Mouse (Mus musculus) brown adipose tissue, adult 24 weeks (tissue): ENCODE data around the gene Pced1b. TPM values are rescaled to one million over a fixed set of nuclear protein-coding genes. Genes with fewer than 3 reads are reported as not detected.

Experiments used
- H3K27ac ChIP-seq: fragments of 200-500 bp; replicated peaks from 2 replicates; pipeline ENCODE4 v1.5.1; 2012; ENCODE audit warnings: low read depth, mild to moderate bottlenecking, low read length
- H3K4me1 ChIP-seq: fragments of 200-500 bp; 2 replicates; pipeline ENCODE4 v1.6.1; 2012; ENCODE audit warnings: low read length, mixed read lengths; ENCODE audit not compliant: control insufficient read depth, insufficient read depth, insufficient read length
- H3K4me3 ChIP-seq: fragments of 200-500 bp; 2 replicates; pipeline ENCODE4 v1.5.1; 2012; ENCODE audit warnings: low read depth, mild to moderate bottlenecking, low read length, moderate library complexity; ENCODE audit not compliant: insufficient read depth
- polyA plus RNA-seq: library from polyadenylated mRNA; stranded (reverse); fragments of >200 nt; gene quantifications from 2 replicates; pipeline ENCODE4 v1.2.4, GENCODE M21; 2012; ENCODE audit not compliant: missing spikeins, insufficient read depth, insufficient read length

Pced1b gene
- polyA plus RNA-seq, 1 experiment: 1.9 TPM

DNA sequence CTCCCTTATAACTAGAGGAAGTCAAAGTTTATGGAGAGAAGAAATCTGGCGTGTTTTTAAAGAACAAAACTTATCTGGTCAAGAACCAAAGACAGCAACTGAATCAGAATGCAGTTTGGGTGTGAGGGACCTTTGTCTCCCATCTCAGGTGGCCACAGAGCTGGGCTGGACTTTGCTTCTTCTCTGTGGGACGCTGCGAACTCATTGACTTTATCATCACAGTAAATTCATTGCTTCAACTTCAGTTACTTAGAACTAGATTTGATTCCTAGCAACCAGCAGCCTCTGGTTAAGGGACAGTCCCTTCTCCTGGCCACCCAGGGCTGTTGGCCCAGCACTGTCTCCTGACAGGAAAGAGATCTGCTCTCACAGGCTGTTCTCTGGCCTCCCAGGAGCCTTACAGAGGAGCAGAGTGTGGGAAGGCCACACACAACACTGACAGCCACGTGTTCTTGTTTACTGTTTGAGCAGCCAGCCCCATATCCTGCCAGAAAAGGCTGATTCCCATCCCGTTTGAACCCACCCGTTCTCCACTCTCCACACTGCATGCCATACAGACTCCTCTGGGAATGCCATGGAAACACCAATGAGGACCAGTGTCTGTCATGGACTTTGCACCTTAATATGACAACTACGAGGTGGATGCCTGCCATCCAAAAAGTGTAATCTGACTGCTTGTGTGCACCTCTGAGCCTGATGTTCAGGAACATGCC, 25.2 kb downstream of the Pced1b start:
- Histone ChIP-seq H3K27ac (no peak overlapping the region), H3K4me3 (no peak overlapping the region), H3K4me1 (peaks cover 8% of the 10 kb centered on the region)

DNA sequence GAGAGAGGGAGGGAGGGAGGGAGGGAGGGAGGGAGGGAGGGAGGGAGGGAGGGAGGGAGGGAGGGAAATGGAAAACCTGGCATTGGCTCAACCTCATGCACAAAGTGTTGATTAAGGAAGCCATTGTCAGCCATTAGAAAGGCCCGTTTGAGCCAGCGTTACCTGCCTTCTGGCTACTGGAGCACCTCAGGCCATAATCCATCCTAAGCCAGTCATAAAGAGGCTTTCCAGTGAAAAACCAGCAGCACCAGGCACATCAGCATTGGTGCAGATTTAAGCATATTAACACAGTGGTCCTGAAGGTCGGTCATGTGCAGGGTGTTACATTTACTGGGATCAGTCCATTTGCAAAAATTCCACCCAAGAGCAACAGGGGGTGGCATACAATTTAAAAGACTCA, 25.9 kb downstream of the Pced1b start:
- H3K4me3 ChIP-seq: no peak overlapping the region
- H3K4me1 ChIP-seq: peaks cover 8% of the 10 kb centered on the region
- no peak overlapping the region for H3K27ac ChIP-seq

DNA sequence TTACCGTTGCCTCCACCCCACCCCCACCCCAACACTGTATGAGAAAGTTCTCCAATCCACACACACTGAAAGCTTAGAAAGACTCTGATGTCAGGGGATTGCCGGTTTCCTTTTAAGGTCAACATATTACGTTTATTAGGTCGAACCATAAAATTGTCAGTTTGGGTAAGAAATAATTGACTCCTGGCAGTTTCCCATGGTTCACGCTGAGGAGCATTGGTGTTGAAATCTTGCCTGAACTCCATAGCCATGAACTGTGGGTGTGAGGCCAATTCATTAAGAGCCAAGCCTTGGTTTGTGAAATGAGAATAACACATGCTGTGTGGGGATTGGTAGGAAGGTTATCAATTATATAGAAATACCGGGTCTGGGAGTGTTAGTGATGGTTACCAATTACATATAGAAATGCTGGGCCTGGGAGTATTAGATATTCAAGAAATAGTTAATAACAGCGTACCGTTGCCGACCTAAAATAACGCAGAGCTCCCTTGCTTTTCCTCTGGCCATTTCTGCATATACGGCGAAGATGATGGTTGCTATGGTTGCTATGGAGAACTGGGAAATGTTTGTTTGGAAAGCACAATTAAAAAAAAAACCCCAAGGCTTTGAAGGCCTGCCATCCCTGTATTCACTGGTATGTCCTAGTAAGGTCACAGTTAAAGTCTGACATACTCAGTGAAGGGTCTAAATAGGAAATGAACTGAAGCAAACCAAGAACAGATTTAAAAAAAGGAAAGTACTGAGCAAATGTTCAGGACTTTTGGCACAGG, 28.9 kb downstream of the Pced1b start:
- Histone ChIP-seq H3K4me1 (peaks cover 8% of the 10 kb centered on the region), H3K4me3 (no peak overlapping the region), H3K27ac (no peak overlapping the region)

DNA sequence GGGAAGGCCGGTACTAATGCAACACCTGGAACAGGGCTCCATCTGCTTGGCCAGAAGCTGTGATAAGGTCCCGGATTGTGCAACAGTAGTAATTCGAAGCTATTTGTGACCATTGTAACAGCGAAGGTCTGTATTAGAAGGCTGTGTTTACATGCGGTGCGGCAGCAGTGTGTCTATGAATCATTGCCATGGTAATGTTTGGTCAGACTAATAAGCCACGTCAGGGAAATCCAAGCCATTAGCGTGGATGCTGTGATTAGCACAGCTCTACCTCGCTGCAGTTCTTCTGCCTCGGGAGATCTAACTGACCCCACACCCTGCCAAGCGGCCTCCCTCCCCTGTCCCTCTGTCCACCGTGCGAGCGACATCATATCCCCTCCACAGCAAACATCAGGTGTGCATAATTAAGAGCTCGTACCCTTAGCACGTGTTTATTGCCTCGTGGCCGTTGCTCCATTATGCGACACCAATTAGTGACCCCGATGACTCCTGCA, 29.8 kb downstream of the Pced1b start:
- peaks cover 8% of the 10 kb centered on the region for H3K4me1 ChIP-seq

DNA sequence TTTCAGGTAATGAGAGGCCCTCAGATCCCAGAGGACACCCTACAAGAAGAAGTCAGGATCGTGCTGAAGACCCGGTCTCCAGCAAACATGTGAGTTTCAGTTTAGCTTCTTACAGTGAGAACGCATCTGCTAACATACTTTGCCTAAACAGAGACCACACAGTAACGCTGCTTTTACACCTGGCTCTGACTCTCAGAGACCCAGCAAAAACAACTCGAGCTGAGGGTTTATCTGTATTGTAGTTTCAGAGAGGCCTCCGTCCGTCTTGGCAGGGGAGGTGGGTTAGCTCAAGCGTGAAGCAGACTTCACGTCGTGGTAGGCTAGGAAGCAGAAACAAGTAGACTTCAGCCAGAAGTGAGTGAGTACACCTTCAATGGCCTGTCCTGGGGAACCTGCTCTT, 30.4 kb downstream of the Pced1b start:
- H3K4me3 ChIP-seq: no peak overlapping the region
- no peak overlapping the region for H3K27ac ChIP-seq
- H3K4me1 ChIP-seq: peaks cover 8% of the 10 kb centered on the region

More for the DNA sequence above, 29.8 kb downstream of the Pced1b start:
- Histone ChIP-seq H3K4me3 (no peak overlapping the region), H3K27ac (no peak overlapping the region)

DNA sequence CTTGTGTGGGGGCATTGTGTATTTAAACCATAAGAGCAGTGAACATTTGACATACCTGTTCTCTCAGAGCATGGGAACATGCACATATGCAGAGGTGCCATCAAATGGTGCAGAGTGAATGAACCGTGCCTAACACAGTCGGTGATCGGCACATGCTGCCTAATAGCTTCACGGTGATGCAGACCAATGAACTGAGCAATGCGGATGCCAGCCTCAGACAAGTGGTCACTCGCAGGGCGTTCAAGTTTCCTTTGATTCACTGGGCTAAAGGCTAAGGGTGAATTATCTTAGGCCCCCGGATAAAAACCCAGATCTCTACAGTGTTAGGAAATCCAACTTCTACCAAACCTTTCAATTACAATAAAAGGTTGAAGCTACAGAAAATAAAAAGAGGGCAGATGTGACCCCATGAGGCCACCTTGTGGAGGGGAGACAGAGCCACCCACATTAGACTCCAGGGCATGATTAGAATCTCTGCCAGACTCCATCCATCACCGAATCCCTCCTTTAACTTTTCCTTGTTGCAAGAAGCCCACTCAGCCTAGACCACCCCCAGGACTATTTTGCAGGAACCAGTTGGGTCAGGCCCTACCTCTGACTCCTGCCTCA, 31.5 kb downstream of the Pced1b start:
- Histone ChIP-seq H3K4me1 (peaks cover 5% of the 10 kb centered on the region), H3K4me3 (no peak overlapping the region), H3K27ac (no peak overlapping the region)

DNA sequence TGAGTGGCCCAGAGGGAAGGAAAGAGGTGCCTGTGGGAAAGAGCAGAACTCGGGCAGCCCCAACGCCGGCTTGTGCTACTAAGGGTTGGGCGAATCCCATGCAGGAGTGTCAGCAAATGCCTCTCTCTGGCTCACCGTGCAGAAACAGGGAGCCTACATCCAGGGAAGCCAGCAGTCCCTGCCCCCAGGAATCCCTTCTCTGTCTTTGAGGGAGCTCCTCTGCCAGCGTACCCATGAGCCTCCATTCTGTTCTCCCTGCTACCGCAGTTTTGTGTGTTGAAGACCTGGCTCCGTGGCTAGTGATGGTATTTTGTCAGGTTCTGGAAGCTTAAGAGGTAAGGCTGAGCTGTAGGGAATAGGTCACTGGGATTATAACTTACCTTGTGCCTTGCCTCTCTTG, 33.2 kb downstream of the Pced1b start:
- no peak overlapping the region for H3K27ac ChIP-seq
- H3K4me3 ChIP-seq: no peak overlapping the region
- H3K4me1 ChIP-seq: peaks cover 5% of the 10 kb centered on the region

DNA sequence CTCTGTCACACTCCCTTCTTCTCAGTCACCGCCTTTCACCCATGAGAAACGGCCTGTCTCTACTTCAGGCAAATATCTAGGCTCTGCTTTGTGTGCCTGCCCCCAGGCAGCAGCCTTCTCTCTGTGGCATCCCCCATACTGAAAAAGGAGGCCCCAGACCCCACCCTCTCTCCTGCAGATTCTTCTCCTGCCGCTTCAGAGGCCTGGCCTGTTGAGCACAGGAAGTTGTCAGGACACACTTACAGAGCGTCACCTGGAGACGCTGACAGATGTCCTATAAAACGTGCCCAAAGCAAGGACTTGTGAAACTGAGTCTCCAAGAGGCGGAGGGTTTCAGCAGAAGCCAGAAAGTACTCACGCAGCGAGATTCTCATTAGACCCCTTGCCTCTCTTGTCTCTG, 33.9 kb downstream of the Pced1b start:
- Histone ChIP-seq H3K4me1 (peaks cover 5% of the 10 kb centered on the region), H3K27ac (no peak overlapping the region), H3K4me3 (no peak overlapping the region)

DNA sequence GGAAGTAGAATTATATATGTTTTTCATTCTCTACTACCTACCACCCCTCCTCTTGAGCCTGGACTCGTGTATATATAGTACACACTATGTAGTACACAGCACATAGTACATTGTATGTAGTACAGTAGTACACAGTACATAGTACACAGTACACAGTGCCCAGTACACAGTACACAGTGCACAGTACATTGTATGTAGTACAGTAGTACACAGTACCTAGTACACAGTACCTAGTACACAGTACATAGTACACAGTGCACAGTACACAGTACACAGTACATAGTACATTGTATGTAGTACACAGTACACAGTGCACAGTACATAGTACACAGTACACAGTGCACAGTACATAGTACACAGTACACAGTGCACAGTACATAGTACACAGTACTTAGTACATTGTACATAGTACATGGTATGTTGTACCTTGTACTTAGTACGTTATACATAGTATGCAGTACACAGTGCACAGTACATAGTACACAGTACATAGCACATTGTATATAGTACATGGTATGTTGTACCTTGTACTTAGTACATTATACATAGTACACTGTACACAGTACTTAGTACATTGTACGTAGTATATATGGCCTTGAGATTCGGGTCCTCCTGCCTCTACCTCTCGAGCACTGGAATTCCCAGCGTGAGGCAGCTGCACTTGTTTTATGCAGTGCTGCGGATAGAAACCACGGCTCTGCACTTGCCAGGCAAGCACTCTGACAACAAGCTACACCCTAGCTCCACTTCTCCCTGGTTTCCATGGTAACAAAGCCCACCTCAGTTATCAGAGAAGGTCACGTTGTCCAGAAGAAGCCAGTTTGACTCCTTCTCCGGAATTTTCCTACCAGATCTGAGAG, 35.0 kb downstream of the Pced1b start:
- Histone ChIP-seq H3K4me1 (0 out of 2 replicates have a peak, but pooled peaks cover under 1% of the 10 kb centered on the region), H3K4me3 (no peak overlapping the region), H3K27ac (no peak overlapping the region)

DNA sequence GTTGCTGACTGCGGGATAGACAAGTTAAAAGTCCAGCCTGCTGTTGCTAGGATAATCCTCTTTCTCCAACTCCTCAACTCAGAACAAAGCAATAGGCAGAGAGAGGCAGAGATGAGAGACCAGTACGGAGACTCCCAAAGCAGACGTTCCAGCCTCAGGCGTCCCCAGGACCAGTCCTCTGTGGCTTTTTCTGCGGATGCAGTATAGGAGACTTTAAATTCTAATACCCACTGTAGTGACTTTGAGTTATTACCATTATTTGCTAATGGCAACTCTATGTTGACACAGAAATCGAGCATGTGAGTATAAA, 35.6 kb downstream of the Pced1b start:
- H3K4me1 ChIP-seq: no peaks in the 10 kb centered on the region
- no peak overlapping the region for H3K4me3 ChIP-seq
- H3K27ac ChIP-seq: no peak overlapping the region

DNA sequence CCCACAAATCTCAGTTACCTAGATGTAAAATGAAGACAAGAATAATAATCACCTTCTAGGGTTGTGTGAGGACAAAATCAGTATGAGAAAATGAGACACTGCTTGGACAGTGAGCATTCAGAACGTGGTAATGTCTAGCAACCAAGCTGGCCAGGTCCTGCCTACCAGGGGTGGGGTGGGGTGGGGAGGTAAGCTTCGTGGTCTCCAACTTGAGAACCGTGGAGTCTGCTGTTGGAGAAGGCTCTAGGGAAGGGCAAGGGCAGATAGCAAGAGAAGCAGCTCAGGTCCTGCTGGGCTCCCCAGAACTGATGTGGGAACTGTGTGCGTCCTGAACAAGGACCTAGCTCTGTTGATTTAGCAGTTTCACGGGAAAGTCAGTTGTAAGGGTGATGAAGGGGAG, 37.3 kb downstream of the Pced1b start:
- H3K4me1 ChIP-seq: no peaks in the 10 kb centered on the region
- no peak overlapping the region for H3K27ac ChIP-seq
- H3K4me3 ChIP-seq: no peak overlapping the region

DNA sequence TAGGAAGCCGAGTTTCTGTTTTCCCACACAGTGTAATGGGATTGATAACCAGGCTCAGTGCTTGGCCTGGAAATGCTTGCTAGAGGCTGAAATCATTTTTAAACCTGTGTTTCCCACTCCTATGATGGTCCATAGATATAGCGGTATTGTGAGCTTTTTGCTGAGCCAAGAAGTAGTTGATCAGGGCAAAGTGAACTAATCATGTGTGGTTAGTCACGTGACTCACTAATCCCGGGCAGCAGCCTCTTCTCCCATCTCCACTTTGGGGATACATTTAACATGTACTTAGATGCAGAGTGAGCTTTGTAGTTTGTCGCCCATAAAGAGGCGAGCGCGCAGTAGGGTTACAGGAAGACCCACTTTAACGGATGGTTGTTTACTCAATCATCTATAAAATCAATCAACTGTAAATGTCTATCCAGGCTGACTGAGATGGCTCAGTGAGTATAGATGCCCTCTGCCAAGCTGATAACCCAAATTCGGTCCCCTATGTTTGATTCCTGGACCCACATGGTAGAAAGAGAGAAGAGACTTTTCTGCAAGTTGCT, 38.8 kb downstream of the Pced1b start:
- H3K4me1 ChIP-seq: no peaks in the 10 kb centered on the region
- H3K4me3 ChIP-seq: no peak overlapping the region
- H3K27ac ChIP-seq: no peak overlapping the region

DNA sequence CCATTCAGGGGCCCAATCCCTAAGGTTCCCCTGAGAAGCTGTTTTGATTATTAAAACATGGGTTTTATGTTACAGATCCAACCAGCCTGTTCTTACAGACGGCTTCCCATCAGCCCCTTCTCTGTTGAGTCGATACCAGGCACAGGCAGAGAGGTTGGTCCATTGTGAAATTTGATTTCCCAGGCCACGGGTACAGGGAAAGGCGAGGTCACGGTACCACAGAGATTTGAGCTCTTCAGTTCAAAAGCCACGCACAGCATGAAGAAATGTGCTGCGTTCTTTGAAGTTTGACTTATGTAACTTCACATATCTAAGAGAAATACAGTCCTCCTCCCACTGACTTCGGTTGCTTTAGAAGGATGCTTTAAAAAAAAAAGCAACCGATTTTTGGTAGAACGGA, 39.8 kb downstream of the Pced1b start:
- Histone ChIP-seq H3K27ac (no peak overlapping the region), H3K4me1 (no peaks in the 10 kb centered on the region; the same call in 1 of the 2 replicates), H3K4me3 (no peak overlapping the region)

DNA sequence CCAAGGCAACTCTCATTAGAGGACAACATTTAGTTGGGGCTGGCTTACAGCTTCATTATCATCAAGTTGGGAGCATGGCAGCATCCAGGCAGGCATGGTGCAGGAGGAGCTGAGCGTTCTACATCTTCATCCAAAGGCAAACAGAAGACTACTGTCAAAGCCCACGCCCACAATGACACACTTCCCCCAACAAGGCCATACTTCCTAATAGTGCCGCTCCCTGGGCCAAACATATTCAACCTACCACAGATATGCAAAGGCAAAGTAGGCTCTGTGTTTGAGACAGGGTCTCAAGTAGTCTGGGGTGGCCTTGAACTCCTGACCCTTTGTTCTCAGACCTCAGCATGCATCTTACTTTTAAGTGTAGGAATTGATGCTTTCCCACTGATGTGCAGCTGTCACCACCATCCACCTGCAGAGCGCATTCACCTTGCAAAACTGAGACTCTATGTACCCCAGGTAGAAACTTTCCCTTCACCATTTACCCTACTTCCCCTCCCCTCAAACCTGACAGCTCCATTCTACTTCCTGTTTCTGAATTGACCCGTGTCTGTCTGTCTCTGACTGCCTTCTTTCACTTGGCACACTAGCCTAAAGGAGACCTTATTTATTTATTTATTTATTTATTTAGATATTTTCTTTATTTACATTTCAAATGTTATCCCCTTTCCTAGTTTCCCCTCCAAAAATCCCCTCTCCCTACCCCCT, 40.7 kb downstream of the Pced1b start:
- Histone ChIP-seq H3K4me3 (no peak overlapping the region), H3K4me1 (no peaks in the 10 kb centered on the region; the same call in 1 of the 2 replicates), H3K27ac (no peak overlapping the region)
